Mouse (Mus musculus) CH12.LX (cell line): ENCODE data around the gene Plekhg6. TPM values are rescaled to one million over a fixed set of nuclear protein-coding genes. Genes with fewer than 3 reads are reported as not detected.

Experiments used
- DNase-seq: peaks from one replicate; pipeline ENCODE4 v3.0.0-alpha.2; 2013; ENCODE audit errors: extremely low read depth
- H3K27ac ChIP-seq: 2 replicates; pipeline ENCODE4 v1.5.1; 2012; ENCODE audit warnings: low read depth, mild to moderate bottlenecking, control low read depth, moderate library complexity; ENCODE audit not compliant: insufficient read depth
- H3K27me3 ChIP-seq: replicated peaks from 2 replicates; pipeline ENCODE3; 2012; ENCODE audit warnings: inconsistent platforms
- H3K36me3 ChIP-seq, 2 experiments: replicated peaks in 1 of 2; 2 replicates each; pipeline versions ENCODE3 to v1.6.1; 2012; ENCODE audit warnings: inconsistent platforms in 1 of 2, low read length in 1 of 2, mild to moderate bottlenecking in 1 of 2, mixed read lengths in 1 of 2, moderate library complexity in 1 of 2; ENCODE audit not compliant: control insufficient read depth in 1 of 2, insufficient read depth in 1 of 2
- H3K4me1 ChIP-seq, 2 experiments: 2 replicates each; pipeline ENCODE4 v1.6.1; 2012; ENCODE audit warnings: inconsistent platforms in 1 of 2, moderate library complexity in 1 of 2; ENCODE audit not compliant: insufficient read depth in 2 of 2, control insufficient read depth in 1 of 2
- H3K4me2 ChIP-seq: 2 replicates; pipeline ENCODE4 v1.6.1; 2012; ENCODE audit warnings: low read depth, mild to moderate bottlenecking, control low read depth; ENCODE audit not compliant: poor library complexity, insufficient read depth, severe bottlenecking
- H3K4me3 ChIP-seq, 3 experiments: fragments of 150-350 bp in 1 of 3; sonication (generic) in 1 of 3; replicated peaks in 1 of 3; 2 replicates each; pipeline versions ENCODE3 to v1.5.1; 2011 to 2012; ENCODE audit warnings: low read depth in 2 of 3, low read length in 2 of 3, mild to moderate bottlenecking in 2 of 3, moderate library complexity in 2 of 3, control low read depth in 1 of 3, improper control_type of control experiment in 1 of 3, inconsistent platforms in 1 of 3, mixed read lengths in 1 of 3; ENCODE audit not compliant: poor library complexity in 1 of 3
- H3K79me2 ChIP-seq: replicated peaks from 2 replicates; pipeline ENCODE4 v1.6.1; 2012; ENCODE audit warnings: mild to moderate bottlenecking, moderate library complexity; ENCODE audit not compliant: control insufficient read depth, poor library complexity, insufficient read depth, severe bottlenecking; ENCODE audit errors: extremely low read depth
- H3K9ac ChIP-seq: 2 replicates; pipeline ENCODE4 v1.6.1; 2012; ENCODE audit warnings: low read depth, mild to moderate bottlenecking, control low read depth, moderate library complexity; ENCODE audit not compliant: insufficient read depth
- H3K9me3 ChIP-seq: replicated peaks from 2 replicates; pipeline ENCODE3; 2012; ENCODE audit warnings: low read length, inconsistent platforms, mixed read lengths
- BHLHE40 ChIP-seq: IDR thresholded peaks from 2 replicates; pipeline ENCODE4 v1.6.1; 2011; ENCODE audit warnings: mild to moderate bottlenecking, low read depth, low read length, improper control_type of control experiment
- E2F4 ChIP-seq: IDR thresholded peaks from 2 replicates; pipeline ENCODE4 v1.6.1; 2011; ENCODE audit warnings: low read depth, low read length, improper control_type of control experiment; ENCODE audit not compliant: insufficient replicate concordance
- ELF1 ChIP-seq: IDR thresholded peaks from 2 replicates; pipeline ENCODE4 v1.6.1; 2014; ENCODE audit warnings: low read depth, mild to moderate bottlenecking, inconsistent platforms, low read length, improper control_type of control experiment
- GABPA ChIP-seq: IDR thresholded peaks from 2 replicates; pipeline ENCODE4 v1.6.1; 2012; ENCODE audit warnings: low read depth, low read length, improper control_type of control experiment, inconsistent platforms; ENCODE audit not compliant: insufficient replicate concordance
- JUND ChIP-seq: conservative IDR thresholded peaks from 2 replicates; pipeline ENCODE4 v1.6.1; 2011; ENCODE audit warnings: low read depth, low read length, improper control_type of control experiment
- KAT2A ChIP-seq: IDR thresholded peaks from 2 replicates; pipeline ENCODE4 v1.6.1; 2012; ENCODE audit warnings: low read length, improper control_type of control experiment, inconsistent platforms; ENCODE audit not compliant: insufficient replicate concordance
- MAFK ChIP-seq: IDR thresholded peaks from 2 replicates; pipeline ENCODE4 v1.6.1; 2011; ENCODE audit warnings: low read length, improper control_type of control experiment; ENCODE audit not compliant: insufficient replicate concordance
- MEF2A ChIP-seq: IDR thresholded peaks from 2 replicates; pipeline ENCODE4 v1.6.1; 2014; ENCODE audit warnings: low read depth, mild to moderate bottlenecking, inconsistent platforms, low read length, improper control_type of control experiment, borderline replicate concordance
- MXI1 ChIP-seq: IDR thresholded peaks from 2 replicates; pipeline ENCODE4 v1.6.1; 2011; ENCODE audit warnings: mild to moderate bottlenecking, low read depth, low read length, improper control_type of control experiment
- MYC ChIP-seq: IDR thresholded peaks from 2 replicates; pipeline ENCODE4 v1.6.1; 2011; ENCODE audit warnings: low read depth, mild to moderate bottlenecking, improper control_type of control experiment, low read length
- NELFE ChIP-seq: IDR thresholded peaks from 2 replicates; pipeline ENCODE4 v1.6.1; 2011; ENCODE audit warnings: low read depth, low read length, improper control_type of control experiment
- RAD21 ChIP-seq: IDR thresholded peaks from 2 replicates; pipeline ENCODE4 v1.6.1; 2011; ENCODE audit warnings: low read depth, mild to moderate bottlenecking, low read length, improper control_type of control experiment, moderate library complexity
- RCOR1 ChIP-seq: conservative IDR thresholded peaks from 2 replicates; pipeline ENCODE4 v1.6.1; 2012; ENCODE audit warnings: low read depth, mild to moderate bottlenecking, inconsistent platforms, low read length, improper control_type of control experiment
- TBP ChIP-seq: conservative IDR thresholded peaks from 2 replicates; pipeline ENCODE4 v1.6.1; 2011; ENCODE audit warnings: low read depth, low read length, improper control_type of control experiment
- UBTF ChIP-seq: IDR thresholded peaks from 2 replicates; pipeline ENCODE4 v1.6.1; 2012; ENCODE audit warnings: low read depth, mild to moderate bottlenecking, inconsistent platforms, low read length, improper control_type of control experiment, moderate library complexity
- USF2 ChIP-seq: conservative IDR thresholded peaks from 2 replicates; pipeline ENCODE4 v1.6.1; 2011; ENCODE audit warnings: low read depth, low read length, improper control_type of control experiment
- ZC3H11A ChIP-seq: IDR thresholded peaks from 2 replicates; pipeline ENCODE4 v1.6.1; 2012; ENCODE audit warnings: low read depth, mild to moderate bottlenecking, inconsistent platforms, low read length, improper control_type of control experiment
- dilution Hi-C: fragments of 300-500 bp; cut with MboI; formaldehyde crosslinking; loops from 2 replicates; pipeline ENCODE4 v1.14.3; 2020; ENCODE audit warnings: low sequenced_read_pairs; ENCODE audit not compliant: extremely low pct_unique_long_range_greater_than_20kb, extremely low pct_ligation_motif_present
- in situ Hi-C: fragments of 300-500 bp; cut with MboI; formaldehyde crosslinking; loops from 3 replicates; pipeline ENCODE4 v1.14.3; 2019; ENCODE audit warnings: low sequenced_read_pairs, low pct_ligation_motif_present, low pct_unique_long_range_greater_than_20kb, mixed read lengths
- polyA plus RNA-seq: library from polyadenylated mRNA; unstranded; fragments of >175 nt; gene quantifications from 2 replicates; pipeline ENCODE4 v1.2.1, GENCODE M21; 2012; ENCODE audit warnings: low read depth; ENCODE audit not compliant: insufficient read length
- total RNA-seq, 2 experiments: library from RNA; depleted of rRNA; stranded (reverse); fragments of 300-350 nt in 1 of 2; fragments of >200 nt in 1 of 2; gene quantifications; 2 replicates each; pipeline ENCODE4 v1.2.3; 2012 to 2014

The Plekhg6 gene
- total and polyA plus RNA-seq, 3 experiments: not detected

DNA sequence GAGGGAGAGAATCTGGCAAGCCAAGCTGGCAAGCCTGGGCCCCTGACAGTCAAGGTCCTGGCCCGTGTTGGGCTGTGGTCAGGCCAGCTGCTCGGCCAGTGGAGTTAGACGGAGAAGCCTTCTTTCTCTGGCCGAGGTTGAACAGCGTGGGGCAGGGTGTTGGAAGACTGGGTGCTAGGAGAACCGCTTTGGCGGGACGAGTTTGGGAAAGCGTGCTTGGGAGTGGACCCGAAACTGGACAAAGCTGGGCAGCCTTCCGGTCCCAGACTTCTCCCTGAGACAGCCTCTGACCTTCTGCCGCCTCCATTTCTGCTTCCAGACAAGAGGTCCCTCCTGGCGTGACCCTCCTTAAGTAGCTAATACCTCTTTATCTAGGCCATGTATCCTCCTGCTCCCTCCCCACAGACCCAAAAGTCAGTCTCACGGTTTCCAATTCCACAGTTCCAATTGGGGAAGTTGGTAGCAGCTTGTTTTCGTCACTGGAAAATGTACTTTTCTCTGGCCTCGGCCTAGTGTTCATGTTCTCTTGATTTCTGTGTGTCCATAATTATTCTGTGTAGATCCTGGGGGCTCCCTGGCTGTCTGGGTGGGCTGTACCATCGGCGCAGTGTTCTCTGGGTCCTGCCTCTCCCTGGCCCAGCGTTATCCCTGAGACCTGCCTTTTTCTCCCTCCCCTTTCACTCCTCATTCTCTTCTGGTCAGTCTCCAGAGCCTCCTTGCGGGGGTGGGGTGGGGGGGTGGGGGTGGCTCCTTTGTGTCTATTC, 30.2 kb downstream of the Plekhg6 start:
- H3K79me2 ChIP-seq: no peaks in the 10 kb centered on the region
- TF ChIP-seq UBTF: no peak
- TF ChIP-seq, all 38 proteins: peak for 0
- peaks cover 96% of the 10 kb centered on the region for H3K27me3 ChIP-seq
- no peak overlapping the region for H3K4me3 ChIP-seq
- dilution Hi-C loops: no loop called here
- DNase-seq: no peak
- no peak overlapping the region for H3K9ac ChIP-seq
- no peak overlapping the region for H3K27ac ChIP-seq
- no peak overlapping the region for H3K4me2 ChIP-seq
- no peaks in the 10 kb centered on the region for H3K36me3 ChIP-seq
- in situ Hi-C loops: no loop called here
- H3K9me3 ChIP-seq: no peaks in the 10 kb centered on the region
- H3K4me1 ChIP-seq: no peaks in the 10 kb centered on the region

DNA sequence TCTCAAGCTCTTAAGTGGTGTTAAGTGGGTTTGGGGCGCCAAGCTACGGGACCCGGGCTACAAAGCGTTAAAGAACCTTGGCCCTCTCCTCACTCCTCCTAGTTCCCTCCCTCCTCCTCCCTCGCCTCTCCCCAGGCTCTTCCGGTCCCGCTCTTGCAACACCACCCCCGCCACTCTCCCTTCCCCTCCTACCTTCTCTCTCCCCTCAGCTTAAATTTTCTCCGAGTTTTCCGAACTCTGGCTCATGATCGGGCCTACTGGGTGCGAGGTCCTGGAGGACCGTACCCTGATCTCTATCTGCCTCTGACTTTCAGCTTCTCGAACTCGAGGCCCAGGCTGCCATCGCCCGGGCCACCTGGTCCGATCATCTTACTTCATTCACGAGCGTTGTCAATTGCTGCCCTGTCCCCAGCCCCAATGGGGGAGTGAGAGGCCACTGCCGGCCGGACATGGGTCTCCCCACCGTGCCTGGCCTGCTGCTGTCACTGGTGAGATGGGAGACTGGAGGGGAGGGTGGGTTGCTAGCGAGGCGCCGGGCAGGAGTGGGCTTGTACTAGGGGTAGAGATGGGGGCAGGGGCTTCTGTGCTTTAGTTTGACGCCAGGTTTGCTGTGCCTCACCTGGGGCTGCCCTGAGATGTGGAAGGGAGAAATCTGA, 30.9 kb downstream of the Plekhg6 start:
- H3K4me1 ChIP-seq: no peaks in the 10 kb centered on the region
- H3K79me2 ChIP-seq: no peaks in the 10 kb centered on the region
- DNase-seq: no peak
- no peak overlapping the region for H3K27ac ChIP-seq
- in situ Hi-C loops: no loop called here
- dilution Hi-C loops: no loop called here
- TF ChIP-seq MEF2A (no peak), ZC3H11A (no peak), GABPA (no peak), KAT2A (no peak), NELFE (no peak), ELF1 (no peak)
- H3K36me3 ChIP-seq: no peaks in the 10 kb centered on the region
- no peak overlapping the region for H3K9ac ChIP-seq
- no peak overlapping the region for H3K4me2 ChIP-seq
- no peak overlapping the region for H3K4me3 ChIP-seq
- H3K27me3 ChIP-seq: peaks cover 96% of the 10 kb centered on the region
- H3K9me3 ChIP-seq: no peaks in the 10 kb centered on the region

DNA sequence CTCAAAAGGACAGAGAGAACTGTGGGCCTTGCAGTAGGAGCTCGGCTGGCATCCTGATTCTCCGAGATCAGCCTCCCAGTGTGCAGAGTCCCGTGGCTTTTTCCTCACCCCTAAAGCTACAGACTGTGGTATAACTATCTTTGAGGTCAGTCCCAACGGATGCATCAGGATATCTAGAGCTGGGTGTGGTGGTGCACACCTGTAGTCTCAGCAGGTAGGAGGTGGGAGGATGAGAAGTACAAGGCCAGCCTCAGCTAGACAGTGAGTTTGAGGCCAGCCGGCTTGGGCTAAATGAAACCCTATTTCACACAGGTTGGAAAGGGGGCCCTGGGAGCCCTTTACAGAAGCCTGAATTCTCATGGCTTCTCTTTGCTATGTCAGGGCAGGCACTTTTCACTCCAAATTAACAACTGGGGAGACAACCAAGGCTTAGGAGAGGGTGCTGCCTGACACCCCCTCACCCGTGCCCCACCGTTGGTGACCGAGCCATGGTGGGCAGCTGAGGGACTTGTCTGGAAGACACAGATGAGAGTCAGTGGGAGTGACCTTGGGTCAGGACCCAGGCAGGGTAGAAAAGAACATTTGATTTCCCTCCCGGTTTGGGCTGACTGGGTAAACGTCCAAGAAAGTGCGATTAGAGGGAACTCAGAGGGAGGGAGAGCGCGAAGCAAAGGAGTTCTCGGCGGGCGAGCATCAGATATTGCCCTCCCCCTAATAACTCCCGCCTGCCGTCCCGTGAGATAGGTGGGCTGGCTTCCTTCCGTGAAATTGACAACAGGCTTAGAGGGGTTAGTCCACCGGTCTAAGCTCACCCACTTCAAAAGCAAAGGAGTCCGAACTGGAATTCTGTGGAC, 31.6 kb downstream of the Plekhg6 start, which contains the start of gene Tnfrsf1a:
TSS of gene Tnfrsf1a (plus strand) at position 642 of the 854 bp plus-strand sequence.
- Histone ChIP-seq H3K27ac (no peak within 1 kb of the TSS), H3K4me3 (no peak within 1 kb of the TSS), H3K36me3 (no peaks in the 10 kb centered on the region), H3K4me2 (no peak within 1 kb of the TSS), H3K9ac (no peak within 1 kb of the TSS), H3K79me2 (no peaks in the 10 kb centered on the region), H3K27me3 (peaks cover 96% of the 10 kb centered on the region), H3K4me1 (no peaks in the 10 kb centered on the region), H3K9me3 (no peaks in the 10 kb centered on the region)
- dilution Hi-C loops: no loop called here
- in situ Hi-C loops: no loop called here
- DNase-seq: no peak
- TF ChIP-seq TBP (no peak), MAFK (no peak), E2F4 (no peak), BHLHE40 (no peak), MXI1 (no peak), USF2 (no peak), RAD21 (no peak), JUND (no peak), MYC (no peak), ZC3H11A (no peak), NELFE (no peak), RCOR1 (no peak)
